Mouse (Mus musculus) heart, postnatal 0 days (tissue): Measurements from ENCODE around the gene Agbl3. TPM values are rescaled to one million over a fixed set of nuclear protein-coding genes. Genes with fewer than 3 reads are reported as not detected.
A peak's percentile ranks its signal among the peaks of the same experiment; 100 is the strongest.

Source experiments
- ATAC-seq: fragments of 200-750 bp; cut with Nextera tagmentation; 2 replicates; pipeline ENCODE4 v1.8.0; 2017; ENCODE audit warnings: low read depth, moderate number of reproducible peaks, moderate library complexity; ENCODE audit not compliant: insufficient read depth
- DNase-seq: peaks from one replicate; pipeline ENCODE4 v3.0.0-alpha.2; 2016; ENCODE audit warnings: low spot score
- H3K27ac ChIP-seq: fragments of 300-500 bp; sonication (generic); 2 replicates; pipeline ENCODE4 v1.5.1; 2014; ENCODE audit warnings: low read depth, mild to moderate bottlenecking
- H3K27me3 ChIP-seq: fragments of 300-500 bp; sonication (generic); 2 replicates; pipeline ENCODE4 v1.6.1; 2014; ENCODE audit warnings: low read length, mixed read lengths; ENCODE audit not compliant: control insufficient read depth, insufficient read depth
- H3K36me3 ChIP-seq: fragments of 300-500 bp; sonication (generic); replicated peaks from 2 replicates; pipeline ENCODE4 v1.6.1; 2014; ENCODE audit warnings: low read length, mixed read lengths; ENCODE audit not compliant: control insufficient read depth, insufficient read depth
- H3K4me1 ChIP-seq: fragments of 300-500 bp; sonication (generic); 2 replicates; pipeline ENCODE4 v1.6.1; 2014; ENCODE audit warnings: antibody characterized with exemption; ENCODE audit not compliant: control insufficient read depth, insufficient read depth
- H3K4me2 ChIP-seq: fragments of 300-500 bp; sonication (generic); 2 replicates; pipeline ENCODE4 v1.6.1; 2014; ENCODE audit warnings: low read depth, mild to moderate bottlenecking, low read length, moderate library complexity
- H3K4me3 ChIP-seq: fragments of 300-500 bp; sonication (generic); 2 replicates; pipeline ENCODE4 v1.5.1; 2014; ENCODE audit warnings: low read depth, low read length
- H3K9ac ChIP-seq: fragments of 300-500 bp; sonication (generic); replicated peaks from 2 replicates; pipeline ENCODE4 v1.6.1; 2014; ENCODE audit warnings: low read depth, low read length, mixed read lengths
- H3K9me3 ChIP-seq: fragments of 300-500 bp; sonication (generic); replicated peaks from 2 replicates; pipeline ENCODE4 v1.6.1; 2016; ENCODE audit warnings: low read length; ENCODE audit not compliant: control insufficient read depth
- CTCF ChIP-seq: IDR thresholded peaks from 2 replicates; pipeline ENCODE4 v1.5.1; 2016; ENCODE audit warnings: antibody characterized with exemption, control low read depth, low read depth
- EP300 ChIP-seq: IDR thresholded peaks from 2 replicates; pipeline ENCODE4 v1.6.1; 2016; ENCODE audit warnings: antibody characterized with exemption, low read depth
- WGBS: fragments of 180-500 bp; shearing (Covaris S2); extraction: QIAGEN DNeasy Blood & Tissue Kit; methylation state at CpG from one replicate; pipeline ENCODE4 v1.1.7; 2014; 5-methylcytosine and 5-hydroxymethylcytosine counted together
- polyA plus RNA-seq: library from polyadenylated mRNA; unstranded; fragments of >200 nt; fragmentation: Nextera tagmentation; extraction: Ambion mirVana; gene quantifications from 2 replicates; pipeline ENCODE4 v1.2.1, GENCODE M21; 2015
- total RNA-seq: library from RNA; depleted of rRNA; stranded (reverse); fragments of >200 nt; gene quantifications from 2 replicates; pipeline ENCODE4 v1.2.3, GENCODE M21; 2014; ENCODE audit warnings: low replicate concordance

Agbl3 gene
- total and polyA plus RNA-seq, 2 experiments from 2014 or later = 3.6 to 7.9 TPM

GRCm38 (mm10) chr6:34862381-34862780 is 82.1 kb downstream of the Agbl3 start:
- Histone ChIP-seq H3K4me2 (peak overlapping the region; percentile 66), H3K4me3 (peak overlapping the region; percentile 43), H3K27ac (peak overlapping the region; percentile 77), H3K9me3 (no peaks in the 10 kb centered on the region), H3K27me3 (no peaks in the 10 kb centered on the region), H3K4me1 (peaks cover 13% of the 10 kb centered on the region), H3K36me3 (no peaks in the 10 kb centered on the region), H3K9ac (peak overlapping the region; percentile 57; the same call in 1 of the 2 replicates)
- ATAC-seq (no peak), DNase-seq (no peak)
- WGBS = 88% methylated on average over 6 of the region's 6 CpGs
- TF ChIP-seq EP300 (no peak), CTCF (no peak)

- H3K4me1 ChIP-seq = peaks cover 13% of the 10 kb centered on the region
- no peaks in the 10 kb centered on the region for H3K9me3 ChIP-seq
- peak within 1 kb of the TSS; percentile 66 for H3K4me2 ChIP-seq
- DNase-seq (peak; percentile 72), ATAC-seq (peak; percentile 45; the same call in 1 of the 2 replicates)
- no peaks in the 10 kb centered on the region for H3K36me3 ChIP-seq
- H3K4me3 ChIP-seq = peak within 1 kb of the TSS; percentile 43
- peak within 1 kb of the TSS; percentile 77 for H3K27ac ChIP-seq
- WGBS = 21% methylated on average over 11 of the region's 11 CpGs
- no peaks in the 10 kb centered on the region for H3K27me3 ChIP-seq
- TF ChIP-seq EP300 (peak; percentile 81), CTCF (no peak)
- H3K9ac ChIP-seq = peak within 1 kb of the TSS; percentile 57
These were observed 82.7 kb downstream of the Agbl3 start, which contains the start of gene Tmem140 for GRCm38 (mm10) chr6:34862791-34863403. TSS of gene Tmem140 (plus strand) at chr6:34863146.

- TF ChIP-seq EP300 (no peak), CTCF (no peak)
- ATAC-seq (no peak), DNase-seq (no peak)
- Histone ChIP-seq H3K9ac (no peak overlapping the region; the same call in 1 of the 2 replicates), H3K27me3 (no peaks in the 10 kb centered on the region), H3K9me3 (no peaks in the 10 kb centered on the region), H3K4me2 (peak overlapping the region; percentile 66), H3K27ac (peak overlapping the region; percentile 77), H3K4me3 (peak overlapping the region; percentile 43), H3K4me1 (peaks cover 13% of the 10 kb centered on the region), H3K36me3 (no peaks in the 10 kb centered on the region)
- WGBS = 38% methylated on average over 9 of the region's 9 CpGs
These were observed 83.7 kb downstream of the Agbl3 start for GRCm38 (mm10) chr6:34863786-34864514.

- TF ChIP-seq EP300 = no peak
- TF ChIP-seq CTCF = no peak
- Histone ChIP-seq H3K36me3 (no peaks in the 10 kb centered on the region), H3K9ac (no peak overlapping the region), H3K9me3 (no peaks in the 10 kb centered on the region), H3K4me1 (peaks cover 13% of the 10 kb centered on the region), H3K27ac (peak overlapping the region; percentile 88), H3K4me3 (no peak overlapping the region), H3K27me3 (no peaks in the 10 kb centered on the region), H3K4me2 (peak overlapping the region; percentile 13; the same call in 1 of the 2 replicates)
- 46% methylated on average over 5 of the region's 5 CpGs for WGBS
- no peak for DNase-seq
- ATAC-seq = no peak
These were observed 85.0 kb downstream of the Agbl3 start for GRCm38 (mm10) chr6:34865213-34865612.

- Histone ChIP-seq H3K27me3 (no peaks in the 10 kb centered on the region), H3K36me3 (no peaks in the 10 kb centered on the region), H3K4me1 (peaks cover 13% of the 10 kb centered on the region), H3K4me3 (no peak overlapping the region), H3K9ac (no peak overlapping the region), H3K27ac (peak overlapping the region; percentile 88), H3K4me2 (peak overlapping the region; percentile 13; the same call in 1 of the 2 replicates), H3K9me3 (no peaks in the 10 kb centered on the region)
- 47% methylated on average over 7 of the region's 7 CpGs for WGBS
- TF ChIP-seq CTCF (no peak), EP300 (peak; percentile 71)
- DNase-seq (peak; percentile 78), ATAC-seq (peak; percentile 73)
These were observed 85.7 kb downstream of the Agbl3 start for GRCm38 (mm10) chr6:34865711-34866593.
